Mouse (Mus musculus): ENCODE measurements around the gene Mrc2. TPM values are rescaled to one million over a fixed set of nuclear protein-coding genes. Genes with fewer than 3 reads are reported as not detected.

The Mrc2 gene
- polyA plus RNA-seq, 1 experiment, result 1.2 TPM

GRCm38 (mm10) chr11:105390290-105390689 lies 97.8 kb downstream of the Mrc2 start:
- Histone ChIP-seq H3K27ac (ENCODE audit: control insufficient read depth, insufficient read depth, low read depth, low read length) (no peak overlapping the region), H3K36me3 (ENCODE audit: control insufficient read depth, insufficient read depth, low read length) (no peaks in the 10 kb centered on the region), H3K4me1 (ENCODE audit: control insufficient read depth, insufficient read depth, low read length) (peaks cover 5% of the 10 kb centered on the region), H3K4me3 (ENCODE audit: control insufficient read depth, low read depth, low read length) (no peak overlapping the region), H3K27me3 (ENCODE audit: control insufficient read depth, insufficient read depth, low read length) (no peaks in the 10 kb centered on the region)
- TF ChIP-seq POLR2A (IDR thresholded peaks at IDR 0.05; ENCODE audit: control insufficient read depth, low read depth, low read length) (no peak), CTCF (IDR thresholded peaks at IDR 0.05; ENCODE audit: control insufficient read depth, insufficient read depth, insufficient replicate concordance, low read depth, low read length) (no peak)

Other genes with a start within 250 kb of the Mrc2 start
- 138 and 148 TPM in 2 replicates for gene Efcab3, start 229.1 kb upstream of the Mrc2 start, polyA plus RNA-seq (2012; rRNA removed)
- 20.7 and 26.4 TPM in 2 replicates for gene Mettl2, start 166.2 kb upstream of the Mrc2 start, polyA plus RNA-seq (2012; rRNA removed)
- not detected in 2 replicates for gene Gm10842, start 145.8 kb upstream of the Mrc2 start, polyA plus RNA-seq (2012; rRNA removed)
- 90.1 and 92.2 TPM in 2 replicates for gene Tlk2, start 113.8 kb upstream of the Mrc2 start, polyA plus RNA-seq (2012; rRNA removed)
- 471 and 483 TPM in 2 replicates for gene March10, start 164.1 kb downstream of the Mrc2 start, polyA plus RNA-seq (2012; rRNA removed)

All from testis, adult 2 months (tissue).